ENCODE assay signal across 8 mouse cellular contexts in genomic region chr19:4214771-4215450, GRCm38 (mm10). TPM values are rescaled to one million over a fixed set of nuclear protein-coding genes. Genes with fewer than 3 reads are reported as not detected.
DNase-seq lines count a peak whose midpoint lies in the region; ATAC-seq and TF ChIP-seq lines count a peak whose summit lies in the region.

No protein-coding gene starts in this region.

- DNase-seq in heart, adult 9 months (ENCODE audit: low spot score in 2 of 2): no peak
- peak; percentile 46 to 49 for DNase-seq in heart, postnatal 10 days
- no peak for DNase-seq in limb, embryonic 14.5 days (ENCODE audit: low spot score)
- peak; percentile 79 for DNase-seq in neural tube, embryonic 10.5 days (ENCODE audit: extremely low spot score, low spot score)
- DNase-seq in ovary, postnatal 10 days (ENCODE audit: low spot score): no peak

- peak overlapping the region; percentile 67 for H3K4me3 ChIP-seq in heart, embryonic 11.5 days (ENCODE audit: low read depth, low read length)
- H3K4me3 ChIP-seq in bone marrow, adult 2 months (replicated peaks; ENCODE audit: control insufficient read depth, low read depth, low read length): peak overlapping the region; percentile 49
- H3K4me3 ChIP-seq in limb, embryonic 14.5 days (replicated peaks; ENCODE audit: low read length): peak overlapping the region; percentile 91

- peaks cover 39% of the 10 kb centered on the region for H3K4me1 ChIP-seq in heart, embryonic 11.5 days (ENCODE audit: control insufficient read depth, insufficient read depth, low read length)
- peaks cover 7% of the 10 kb centered on the region for H3K4me1 ChIP-seq in bone marrow, adult 2 months (ENCODE audit: control insufficient read depth, insufficient read depth, low read length)
- peaks cover 51% of the 10 kb centered on the region for H3K4me1 ChIP-seq in limb, embryonic 14.5 days (ENCODE audit: control insufficient read depth, insufficient read depth, low read length)

- no peak for TF ChIP-seq POLR2A in bone marrow, adult 2 months (IDR thresholded peaks at IDR 0.05; ENCODE audit: borderline replicate concordance, control insufficient read depth, low read depth, low read length)
- TF ChIP-seq POLR2A in limb, embryonic 14.5 days (IDR thresholded peaks at IDR 0.05; ENCODE audit: borderline replicate concordance, extremely low read depth, insufficient read depth, insufficient read length): no peak

- peak overlapping the region; percentile 73 for H3K27ac ChIP-seq in heart, embryonic 11.5 days (ENCODE audit: low read depth, low read length)
- peak overlapping the region; percentile 93 for H3K27ac ChIP-seq in bone marrow, adult 2 months (ENCODE audit: control insufficient read depth, insufficient read depth, low read depth, low read length, poor library complexity)
- H3K27ac ChIP-seq in limb, embryonic 14.5 days (replicated peaks; ENCODE audit: low read depth, low read length): peak overlapping the region; percentile 96

- WGBS in heart, embryonic 11.5 days (ENCODE audit: insufficient replicate concordance): 0% methylated on average over 43 of the region's 81 CpGs
- WGBS in bone marrow, adult 2 months: under 1% methylated on average over 64 of the region's 81 CpGs
- WGBS in limb, embryonic 14.5 days: under 1% methylated on average over 26 of the region's 81 CpGs

- H3K4me2 ChIP-seq in heart, embryonic 11.5 days: peak overlapping the region; percentile 100
- peak overlapping the region; percentile 94 for H3K4me2 ChIP-seq in limb, embryonic 14.5 days (replicated peaks; ENCODE audit: low read depth, low read length, severe bottlenecking)

- TF ChIP-seq CTCF in bone marrow, adult 2 months (IDR thresholded peaks at IDR 0.05; ENCODE audit: control insufficient read depth, insufficient read depth, low read length): no peak

- H3K9ac ChIP-seq in heart, embryonic 11.5 days (ENCODE audit: low read depth, low read length): peak overlapping the region; percentile 78
- H3K9ac ChIP-seq in limb, embryonic 14.5 days (ENCODE audit: low read depth, low read length, severe bottlenecking): peak overlapping the region; percentile 96

- peak; percentile 7; the same call in 1 of the 2 replicates for ATAC-seq in heart, embryonic 11.5 days (replicated peaks; ENCODE audit: insufficient number of reproducible peaks, low FRiP score, low TSS enrichment)
- ATAC-seq in limb, embryonic 14.5 days (ENCODE audit: low FRiP score, low read depth): peak; percentile 57
- no peak for ATAC-seq in cerebellum, adult (ENCODE audit: insufficient number of reproducible peaks, low FRiP score, low TSS enrichment)

- intact Hi-C loops in heart, postnatal 10 days (cut with DNase I): no loop called here

- H3K9me3 ChIP-seq in heart, embryonic 11.5 days (replicated peaks; ENCODE audit: control insufficient read depth, low read length): no peaks in the 10 kb centered on the region
- H3K9me3 ChIP-seq in limb, embryonic 14.5 days (ENCODE audit: control insufficient read depth, low read length): no peaks in the 10 kb centered on the region

- no peaks in the 10 kb centered on the region for H3K36me3 ChIP-seq in heart, embryonic 11.5 days (ENCODE audit: control insufficient read depth, insufficient read depth, low read length)
- H3K36me3 ChIP-seq in limb, embryonic 14.5 days (ENCODE audit: control insufficient read depth, insufficient read depth, low read length): no peaks in the 10 kb centered on the region

- H3K27me3 ChIP-seq in heart, embryonic 11.5 days (ENCODE audit: control insufficient read depth, insufficient read depth, low read length): peaks cover 65% of the 10 kb centered on the region
- no peaks in the 10 kb centered on the region for H3K27me3 ChIP-seq in limb, embryonic 14.5 days (ENCODE audit: control insufficient read depth, insufficient read depth, low read length)

RNA-seq across cellular contexts. Expression of gene AC109138.7, which starts 0.8 kb away (rescaled TPM):
- polyA plus RNA-seq in heart, embryonic 11.5 days (2014; fragmentation: Nextera tagmentation; extraction: Ambion mirVana): not detected in 2 replicates
- not detected in 2 replicates for polyA plus RNA-seq in bone marrow, adult 2 months (2011; ENCODE audit: insufficient read depth, insufficient read length, low replicate concordance, missing spikeins)
- total RNA-seq in heart, postnatal 10 days (2021): not detected
- 0.83 and 1.0 TPM in 2 replicates for polyA plus RNA-seq in limb, embryonic 14.5 days (2012; rRNA removed)
- not detected in 2 replicates for polyA plus RNA-seq in limb, embryonic 14.5 days (2014; fragmentation: Nextera tagmentation; extraction: Ambion mirVana)

RNA-seq across cellular contexts. Expression of gene Clcf1, which starts 0.9 kb away (rescaled TPM):
- 1.2 and 2.5 TPM in 2 replicates for polyA plus RNA-seq in heart, embryonic 11.5 days (2014; fragmentation: Nextera tagmentation; extraction: Ambion mirVana)
- polyA plus RNA-seq in bone marrow, adult 2 months (2011; ENCODE audit: insufficient read depth, insufficient read length, low replicate concordance, missing spikeins): 10.3 and 25.4 TPM in 2 replicates
- total RNA-seq in heart, postnatal 10 days (2021): 1 to 10 TPM; 1.6 to 2.5 TPM
- polyA plus RNA-seq in limb, embryonic 14.5 days (2012; rRNA removed): 42.8 and 61.2 TPM in 2 replicates
- 7.7 and 8.7 TPM in 2 replicates for polyA plus RNA-seq in limb, embryonic 14.5 days (2014; fragmentation: Nextera tagmentation; extraction: Ambion mirVana)

RNA-seq across cellular contexts. Expression of gene Rad9a, which starts 13.4 kb away (rescaled TPM):
- polyA plus RNA-seq in heart, embryonic 11.5 days (2014; fragmentation: Nextera tagmentation; extraction: Ambion mirVana): 20.6 and 24.1 TPM in 2 replicates
- polyA plus RNA-seq in bone marrow, adult 2 months (2011; ENCODE audit: insufficient read depth, insufficient read length, low replicate concordance, missing spikeins): 24.2 and 39.8 TPM in 2 replicates
- 1 to 10 TPM; 6.0 to 8.6 TPM for total RNA-seq in heart, postnatal 10 days (2021)
- polyA plus RNA-seq in limb, embryonic 14.5 days (2012; rRNA removed): 57.5 and 75.5 TPM in 2 replicates
- 33.3 and 38.0 TPM in 2 replicates for polyA plus RNA-seq in limb, embryonic 14.5 days (2014; fragmentation: Nextera tagmentation; extraction: Ambion mirVana)

RNA-seq across cellular contexts. Expression of gene Pold4, which starts 16.8 kb away (rescaled TPM):
- polyA plus RNA-seq in heart, embryonic 11.5 days (2014; fragmentation: Nextera tagmentation; extraction: Ambion mirVana): 17.4 and 19.5 TPM in 2 replicates
- 31.7 and 54.7 TPM in 2 replicates for polyA plus RNA-seq in bone marrow, adult 2 months (2011; ENCODE audit: insufficient read depth, insufficient read length, low replicate concordance, missing spikeins)
- 10 to 100 TPM; 10.7 to 13.5 TPM for total RNA-seq in heart, postnatal 10 days (2021)
- polyA plus RNA-seq in limb, embryonic 14.5 days (2012; rRNA removed): 48.0 and 50.7 TPM in 2 replicates
- 26.5 and 28.4 TPM in 2 replicates for polyA plus RNA-seq in limb, embryonic 14.5 days (2014; fragmentation: Nextera tagmentation; extraction: Ambion mirVana)

RNA-seq across cellular contexts. Expression of gene Ppp1ca, which starts 23.0 kb away (rescaled TPM):
- 749 and 760 TPM in 2 replicates for polyA plus RNA-seq in heart, embryonic 11.5 days (2014; fragmentation: Nextera tagmentation; extraction: Ambion mirVana)
- 121 and 204 TPM in 2 replicates for polyA plus RNA-seq in bone marrow, adult 2 months (2011; ENCODE audit: insufficient read depth, insufficient read length, low replicate concordance, missing spikeins)
- total RNA-seq in heart, postnatal 10 days (2021): 100 to 1,000 TPM; 420 to 454 TPM
- polyA plus RNA-seq in limb, embryonic 14.5 days (2012; rRNA removed): 490 and 517 TPM in 2 replicates
- 794 and 821 TPM in 2 replicates for polyA plus RNA-seq in limb, embryonic 14.5 days (2014; fragmentation: Nextera tagmentation; extraction: Ambion mirVana)

Comparison
In these comparisons a context has a peak if more than half of its experiments do, and no peak if none do; other contexts are left out.
1. DNase-seq: peak in heart, postnatal 10 days (2 of 2) and neural tube, embryonic 10.5 days (single experiment); none in heart, adult 9 months (0 of 2), limb, embryonic 14.5 days (single experiment) and ovary, postnatal 10 days (single experiment).
2. Peak in every context shown above with its lines, with median percentiles within 50 percentile points of each other: H3K27ac ChIP-seq and H3K4me3 ChIP-seq.